Mouse (Mus musculus) layer of hippocampus, adult 18-20 months (tissue): ENCODE data around the gene Ubqln1. TPM values are rescaled to one million over a fixed set of nuclear protein-coding genes. Genes with fewer than 3 reads are reported as not detected.
"Not testable (repeated sequence)": the region's sequence is repeated elsewhere in the genome, so short reads cannot be mapped to it uniquely, and the experiment has no call there.

Experiments used
- DNase-seq, 2 experiments: peaks; one replicate each; pipeline ENCODE4 v3.0.0; 2022; ENCODE audit warnings: low spot score in 2 of 2
- total RNA-seq, 2 experiments: library from RNA; stranded (reverse); gene quantifications; 2 replicates each; pipeline ENCODE4 v1.2.3; 2021

The Ubqln1 gene
- total RNA-seq, 2 experiments from 2014 or later, result 154 to 159 TPM

DNA sequence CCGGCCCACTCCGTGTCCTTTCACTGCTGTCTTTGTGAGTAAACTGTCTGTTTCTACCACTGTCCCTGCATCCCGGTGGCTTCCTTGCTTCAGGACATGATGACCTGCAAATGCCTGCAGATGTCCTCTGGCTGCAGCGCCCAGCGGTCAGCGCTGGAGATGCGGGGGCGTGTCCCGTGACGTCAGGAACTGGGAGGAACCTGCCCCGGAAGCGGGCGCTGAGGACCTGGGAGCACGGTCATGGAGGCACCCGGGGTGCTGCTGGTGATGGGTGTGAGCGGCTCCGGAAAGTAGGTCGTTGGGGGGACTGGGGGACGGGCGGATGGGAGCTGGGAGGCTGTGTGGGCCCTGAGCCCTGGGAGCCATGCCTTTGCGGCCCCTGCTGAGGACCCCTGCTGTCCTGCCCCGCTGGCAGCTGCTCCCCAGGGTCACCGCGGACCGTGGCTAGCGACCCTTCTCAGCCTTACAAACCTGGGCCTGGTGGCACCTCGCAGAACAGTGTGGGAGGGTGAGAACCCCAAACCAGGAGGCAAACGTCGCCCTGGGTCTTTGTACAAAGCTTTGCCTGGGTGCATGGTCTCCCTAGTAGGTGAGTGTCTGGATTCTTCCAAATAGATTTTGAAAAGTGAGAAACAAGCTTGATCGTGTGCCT is 57.9 kb downstream of the Ubqln1 start, which contains the start of gene Idnk:
Idnk (plus strand) TSS at position 203 of the 652 bp plus-strand sequence.
- peak; percentile 69 to 81 for DNase-seq

- DNase-seq, result no peak
Measured at GRCm38 (mm10) chr13:58157036-58157435, 58.4 kb downstream of the Ubqln1 start.

DNA sequence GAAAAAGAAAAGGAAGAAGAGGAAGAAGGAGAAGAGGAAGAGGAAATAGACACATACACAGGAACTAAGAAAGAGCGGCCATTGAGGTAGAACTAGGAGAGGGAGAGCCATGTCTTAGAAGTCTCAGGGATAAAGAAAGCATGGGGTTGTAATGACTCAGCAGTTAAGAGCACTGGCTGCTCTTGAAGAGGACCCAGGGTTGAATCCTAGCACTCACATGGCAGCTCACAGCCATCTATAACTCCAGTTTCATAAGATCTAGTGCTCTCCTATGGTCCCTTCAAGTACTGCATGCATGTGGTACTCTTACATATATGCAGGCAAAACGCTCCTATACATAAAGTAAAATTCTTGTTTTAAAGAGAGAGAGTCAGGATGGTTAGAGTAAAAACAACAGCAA is 59.4 kb downstream of the Ubqln1 start:
- no peak for DNase-seq

DNA sequence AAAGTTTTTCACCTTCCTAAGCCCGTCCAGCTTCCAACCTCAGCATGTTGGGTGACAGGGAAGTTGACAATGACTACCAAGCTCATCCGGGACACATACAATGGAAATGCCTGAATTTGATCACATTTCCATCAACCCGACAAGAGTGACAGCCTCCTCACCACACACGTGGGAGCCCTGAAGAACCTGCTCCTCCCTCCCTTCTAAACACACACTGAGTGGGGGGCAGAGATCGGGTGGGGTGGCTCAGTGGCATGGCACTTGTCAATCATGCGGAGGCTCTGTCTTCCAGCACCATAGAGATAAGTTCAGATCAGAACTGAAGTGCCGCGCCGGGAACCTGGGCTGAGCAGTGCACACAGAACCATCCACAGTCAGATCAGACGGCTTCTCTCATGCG is 65.0 kb downstream of the Ubqln1 start:
- no peak for DNase-seq

DNA sequence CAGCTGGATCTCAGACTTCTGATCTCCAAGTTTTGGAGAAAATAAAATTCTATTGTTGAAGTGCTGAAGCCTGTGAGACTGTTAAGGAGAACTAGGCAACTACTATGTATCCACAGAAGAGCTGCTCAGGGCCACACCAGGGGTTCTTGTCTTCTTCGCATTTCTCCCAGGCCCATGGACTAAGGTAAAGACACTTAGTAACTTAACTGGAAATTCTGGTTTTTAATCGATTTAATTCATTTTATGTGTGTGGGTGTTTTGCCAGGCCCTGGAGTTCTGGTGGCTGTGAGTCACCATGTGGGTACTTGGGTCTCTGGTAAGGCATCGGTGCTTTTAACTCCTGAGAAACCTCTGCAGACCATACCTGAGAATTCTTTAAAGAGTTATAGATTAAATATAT is 65.8 kb downstream of the Ubqln1 start:
- no peak for DNase-seq

DNA sequence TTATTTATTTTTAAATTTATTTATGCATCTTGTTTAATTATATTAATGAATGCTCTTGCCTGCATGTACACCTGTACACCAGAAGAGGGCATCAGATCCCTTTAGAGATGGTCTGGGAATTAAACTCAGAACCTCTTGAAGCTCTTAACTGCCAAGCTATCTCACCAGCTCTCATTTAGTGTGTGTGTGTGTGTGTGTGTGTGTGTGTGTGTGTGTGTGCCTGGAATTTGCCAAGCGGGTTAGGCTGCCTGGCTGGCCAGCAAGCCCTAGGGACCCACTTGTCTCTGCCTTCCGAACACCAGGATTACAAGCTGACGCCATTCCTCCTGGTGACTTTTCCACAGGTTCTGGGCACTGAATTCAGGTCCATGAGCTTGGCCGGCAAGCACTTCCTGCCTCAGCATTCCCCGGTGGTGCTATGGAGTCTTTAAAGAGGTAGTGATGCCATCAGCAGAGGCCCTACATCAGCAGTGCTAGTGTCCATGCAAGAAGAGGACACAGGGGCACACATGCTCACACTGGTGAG is 66.4 kb downstream of the Ubqln1 start:
- peak in 1 of 2 experiments; percentile 29 for DNase-seq

GRCm38 (mm10) chr13:58148256-58148831 is 67.1 kb downstream of the Ubqln1 start:
- DNase-seq, result peak in 1 of 2 experiments; percentile 45

GRCm38 (mm10) chr13:58147760-58148159 is 67.7 kb downstream of the Ubqln1 start:
- DNase-seq, result no peak

DNA sequence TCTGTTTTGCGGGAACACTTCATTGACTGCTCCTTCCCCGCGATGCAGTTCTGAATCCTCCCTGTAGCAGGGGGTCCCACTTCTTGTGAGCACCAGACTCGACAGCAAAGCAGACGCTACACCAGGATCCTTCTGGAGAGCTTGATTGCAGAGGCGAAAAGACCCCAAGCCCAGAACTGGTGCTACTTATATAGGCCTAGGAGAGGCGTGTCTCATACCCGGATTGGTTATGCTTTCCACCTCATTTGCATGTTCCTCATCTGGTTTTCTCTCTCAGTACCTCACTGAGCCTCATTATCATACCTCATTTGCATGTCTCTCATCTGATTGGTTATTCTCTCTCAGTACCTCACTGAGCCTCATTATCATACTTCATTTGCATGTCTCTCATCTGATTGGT is 68.8 kb downstream of the Ubqln1 start:
- DNase-seq, result not testable (repeated sequence)

DNA sequence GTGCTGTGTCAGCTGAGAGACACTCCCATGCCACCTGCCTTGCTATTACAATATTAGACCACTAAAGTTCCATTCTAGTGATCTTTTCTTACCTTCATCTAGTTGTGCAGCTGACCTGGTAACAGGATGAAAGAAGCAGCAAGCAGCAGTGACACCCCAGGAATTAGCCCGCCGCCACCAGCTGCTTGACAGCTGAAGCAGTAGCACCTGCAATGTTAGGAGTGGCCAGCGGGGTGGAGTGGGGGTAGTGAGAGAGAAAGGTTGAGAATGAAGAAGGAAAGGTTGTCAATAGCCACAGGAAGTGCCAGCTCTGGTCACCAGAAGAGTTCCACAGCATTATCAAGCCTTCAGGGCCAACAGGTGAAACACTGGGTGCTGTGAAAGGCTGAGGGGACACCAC is 83.8 kb downstream of the Ubqln1 start:
- no peak for DNase-seq

- DNase-seq, result no peak
Measured at GRCm38 (mm10) chr13:58129687-58130246, 85.7 kb downstream of the Ubqln1 start.

GRCm38 (mm10) chr13:58128768-58129671 is 86.4 kb downstream of the Ubqln1 start:
- DNase-seq, result peak; percentile 96 to 97

DNA sequence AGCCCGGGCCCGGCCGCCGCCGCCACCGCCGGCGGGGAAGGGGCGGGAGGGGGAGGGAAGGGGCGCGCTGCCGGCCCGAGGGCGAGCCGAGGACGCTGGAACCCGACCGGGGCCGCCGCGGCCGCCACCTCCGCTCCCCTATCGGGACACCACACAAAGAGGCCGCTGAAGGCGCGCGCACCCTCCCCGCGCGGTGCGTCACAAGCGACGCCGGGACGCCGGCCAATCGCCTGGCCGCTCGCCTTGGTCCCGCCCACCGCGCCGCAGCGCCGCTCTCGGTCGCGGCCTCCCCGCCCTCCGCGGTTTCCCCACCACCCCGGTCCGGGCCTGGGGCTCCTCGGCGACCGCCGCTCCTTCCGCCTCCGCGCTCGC is 87.1 kb downstream of the Ubqln1 start, which contains the start of gene Hnrnpa0:
Hnrnpa0 (minus strand) TSS at position 161 of the 372 bp plus-strand sequence.
- DNase-seq, result peak; percentile 93 to 96

DNA sequence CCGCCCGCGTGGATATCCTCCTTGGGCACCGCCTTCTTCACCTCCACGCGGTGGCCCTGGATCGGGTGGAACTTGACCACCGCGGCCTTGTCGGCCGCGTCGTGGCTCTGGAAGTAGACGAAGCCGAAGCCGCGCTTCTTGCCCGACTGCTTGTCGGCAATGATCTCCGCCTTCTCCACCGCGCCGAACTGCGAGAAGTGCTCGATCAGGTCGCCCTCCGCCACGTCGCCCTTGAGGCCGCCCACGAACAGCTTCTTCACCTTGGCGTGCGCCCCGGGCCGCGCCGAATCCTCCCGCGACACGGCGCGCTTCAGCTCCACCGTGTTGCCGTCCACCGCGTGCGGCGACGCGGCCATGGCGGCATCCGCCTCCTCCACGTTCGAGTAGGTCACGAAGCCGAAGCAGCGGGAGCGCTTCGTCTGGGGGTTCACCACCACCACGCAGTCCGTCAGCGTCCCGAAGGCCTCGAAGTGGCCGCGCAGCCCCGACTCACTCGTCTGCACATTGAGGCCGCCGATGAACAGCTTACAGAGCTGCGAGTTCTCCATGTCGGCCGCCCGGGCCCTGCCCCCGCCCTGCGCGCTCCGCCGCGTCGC is 87.6 kb downstream of the Ubqln1 start:
- no peak for DNase-seq

GRCm38 (mm10) chr13:58126862-58127765 is 88.3 kb downstream of the Ubqln1 start:
- no peak for DNase-seq

Other genes starting within 250 kb of the Ubqln1 start
- gene Klhl3, start 102.1 kb downstream of the Ubqln1 start, total RNA-seq, result 10 to 100 TPM; 47.1 to 48.6 TPM
- gene Hnrnpa0, start 87.1 kb downstream of the Ubqln1 start, total RNA-seq, result 100 to 1,000 TPM; 125 to 127 TPM
- 10 to 100 TPM; 32.7 to 33.3 TPM for gene Idnk, start 58.0 kb downstream of the Ubqln1 start, total RNA-seq
- gene Gkap1, start 60.0 kb upstream of the Ubqln1 start, total RNA-seq, result 10 to 100 TPM; 22.1 to 24.6 TPM
- gene Kif27, start 143.5 kb upstream of the Ubqln1 start, total RNA-seq, result 1 to 10 TPM; 3.3 to 3.6 TPM
- 1 to 10 TPM; 7.8 to 8.3 TPM for gene 2210016F16Rik, start 169.6 kb upstream of the Ubqln1 start, total RNA-seq
- gene Rmi1, start 186.6 kb upstream of the Ubqln1 start, total RNA-seq, result 10 to 100 TPM; 15.4 to 16.6 TPM
- gene Hnrnpk, start 187.7 kb upstream of the Ubqln1 start, total RNA-seq, result 100 to 1,000 TPM; 658 to 684 TPM